Mouse (Mus musculus) CH12.LX (cell line): ENCODE measurements around the gene Nradd.

ENCODE experiments used
- EP300 ChIP-seq: IDR thresholded peaks from 2 replicates; pipeline ENCODE4 v1.6.1; 2011; ENCODE audit warnings: low read length, improper control_type of control experiment
- KAT2A ChIP-seq: IDR thresholded peaks from 2 replicates; pipeline ENCODE4 v1.6.1; 2012; ENCODE audit warnings: low read length, improper control_type of control experiment, inconsistent platforms; ENCODE audit not compliant: insufficient replicate concordance
- POLR2A ChIP-seq: IDR thresholded peaks from 2 replicates; pipeline ENCODE4 v1.6.1; 2011; ENCODE audit warnings: low read depth, mild to moderate bottlenecking, improper control_type of control experiment, low read length

DNA sequence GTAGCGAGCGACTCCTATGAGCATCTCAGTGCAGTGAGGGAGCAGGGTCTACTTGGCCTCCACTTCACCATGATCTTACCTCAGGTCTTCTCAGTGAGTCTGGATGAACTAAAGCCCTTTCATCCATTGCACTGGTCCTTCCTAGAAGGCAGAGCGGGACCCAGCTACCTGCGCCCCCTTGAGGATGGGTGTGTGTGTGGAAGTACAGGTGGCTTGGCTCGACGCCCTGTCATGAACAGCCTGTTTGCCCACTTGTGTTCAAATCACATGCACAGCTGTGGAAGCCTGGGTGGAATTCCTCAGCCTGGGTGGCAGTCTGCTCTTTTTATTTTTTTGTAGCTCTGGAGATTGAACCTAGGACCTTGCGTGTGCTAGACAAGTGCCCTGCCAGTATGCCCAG lies 4.1 kb downstream of the Nradd start:
- TF ChIP-seq POLR2A (no peak), KAT2A (no peak), EP300 (no peak)
